Mouse (Mus musculus) bone marrow, adult 2 months (tissue): Measurements from ENCODE around the gene Ubap2.

Experiments
- CTCF ChIP-seq: fragments of 200-500 bp; IDR thresholded peaks from 2 replicates; pipeline ENCODE4 v1.5.1; 2011; ENCODE audit warnings: low read length, control low read depth; ENCODE audit not compliant: control insufficient read depth, insufficient read depth
- POLR2A ChIP-seq: fragments of 200-500 bp; IDR thresholded peaks from 2 replicates; pipeline ENCODE4 v1.6.1; 2011; ENCODE audit warnings: low read depth, mild to moderate bottlenecking, control low read depth, low read length, borderline replicate concordance; ENCODE audit not compliant: control insufficient read depth

GRCm38 (mm10) chr4:41179825-41180725, 94.9 kb downstream of the Ubap2 start:
- TF ChIP-seq CTCF, result no peak
- no peak for TF ChIP-seq POLR2A
